Mouse (Mus musculus): ENCODE measurements around the gene Kif19a. TPM values are rescaled to one million over a fixed set of nuclear protein-coding genes. Genes with fewer than 3 reads are reported as not detected.

Kif19a gene
- 0.33 and 0.71 TPM in 2 replicates for polyA plus RNA-seq (2016; fragmentation: Nextera tagmentation; extraction: Ambion mirVana)

GRCm38 (mm10) chr11:114764820-114765818, at the start of gene Kif19a:
Gene Kif19a, plus strand, starts transcription at chr11:114765388.
- DNase-seq (ENCODE audit: extremely low spot score, low spot score): peak; percentile 72
- no peaks in the 10 kb centered on the region for H3K9me3 ChIP-seq
- peaks cover 19% of the 10 kb centered on the region for H3K4me1 ChIP-seq
- 3% methylated on average over 51 of the region's 51 CpGs for WGBS
- H3K27me3 ChIP-seq (ENCODE audit: poor library complexity, severe bottlenecking): peaks cover 78% of the 10 kb centered on the region
- H3K4me3 ChIP-seq: peak within 1 kb of the TSS; percentile 61
- peak within 1 kb of the TSS; percentile 40 for H3K27ac ChIP-seq
- no peaks in the 10 kb centered on the region for H3K36me3 ChIP-seq (replicated peaks)

- Histone ChIP-seq H3K9me3 (no peaks in the 10 kb centered on the region), H3K27ac (no peak overlapping the region), H3K27me3 (ENCODE audit: poor library complexity, severe bottlenecking) (no peaks in the 10 kb centered on the region), H3K4me1 (0 out of 2 replicates have a peak, but pooled peaks cover 5% of the 10 kb centered on the region), H3K4me3 (no peak overlapping the region), H3K36me3 (replicated peaks) (peaks cover 9% of the 10 kb centered on the region)
- no peak for DNase-seq (ENCODE audit: extremely low spot score, low spot score)
- 87% methylated on average over 7 of the region's 7 CpGs for WGBS
Measured at GRCm38 (mm10) chr11:114715531-114715930, 49.7 kb upstream of the Kif19a start.

GRCm38 (mm10) chr11:114720535-114720934, 44.7 kb upstream of the Kif19a start:
- Histone ChIP-seq H3K36me3 (replicated peaks) (no peaks in the 10 kb centered on the region), H3K4me3 (no peak overlapping the region), H3K27me3 (ENCODE audit: poor library complexity, severe bottlenecking) (no peaks in the 10 kb centered on the region), H3K4me1 (peaks cover 9% of the 10 kb centered on the region), H3K27ac (no peak overlapping the region), H3K9me3 (no peaks in the 10 kb centered on the region)
- 94% methylated on average over 10 of the region's 10 CpGs for WGBS
- DNase-seq (ENCODE audit: extremely low spot score, low spot score): no peak

- peaks cover 6% of the 10 kb centered on the region for H3K27me3 ChIP-seq (ENCODE audit: poor library complexity, severe bottlenecking)
- peaks cover 16% of the 10 kb centered on the region for H3K4me1 ChIP-seq
- no peak overlapping the region for H3K27ac ChIP-seq
- H3K9me3 ChIP-seq: peaks cover 3% of the 10 kb centered on the region; the same call in 1 of the 2 replicates
- WGBS: 85% methylated on average over 8 of the region's 8 CpGs
- no peak overlapping the region for H3K4me3 ChIP-seq
- H3K36me3 ChIP-seq (replicated peaks): no peaks in the 10 kb centered on the region
- DNase-seq (ENCODE audit: extremely low spot score, low spot score): no peak
Measured at GRCm38 (mm10) chr11:114722438-114722837, 42.8 kb upstream of the Kif19a start.

GRCm38 (mm10) chr11:114723030-114723429, 42.2 kb upstream of the Kif19a start:
- Histone ChIP-seq H3K4me3 (no peak overlapping the region), H3K9me3 (peaks cover 3% of the 10 kb centered on the region; the same call in 1 of the 2 replicates), H3K4me1 (peaks cover 21% of the 10 kb centered on the region), H3K27me3 (ENCODE audit: poor library complexity, severe bottlenecking) (peaks cover 12% of the 10 kb centered on the region), H3K27ac (0 out of 2 replicates have a peak overlapping the region, but pooled peaks have one; percentile 15), H3K36me3 (replicated peaks) (no peaks in the 10 kb centered on the region)
- DNase-seq (ENCODE audit: extremely low spot score, low spot score): no peak
- 77% methylated on average over 13 of the region's 13 CpGs for WGBS

GRCm38 (mm10) chr11:114724787-114725590, 40.2 kb upstream of the Kif19a start:
- Histone ChIP-seq H3K4me1 (peaks cover 41% of the 10 kb centered on the region), H3K27ac (no peak overlapping the region), H3K9me3 (peaks cover 3% of the 10 kb centered on the region; the same call in 1 of the 2 replicates), H3K36me3 (replicated peaks) (no peaks in the 10 kb centered on the region), H3K27me3 (ENCODE audit: poor library complexity, severe bottlenecking) (peaks cover 26% of the 10 kb centered on the region), H3K4me3 (no peak overlapping the region)
- no peak for DNase-seq (ENCODE audit: extremely low spot score, low spot score)
- WGBS: 73% methylated on average over 11 of the region's 11 CpGs

GRCm38 (mm10) chr11:114726965-114727825, 38.0 kb upstream of the Kif19a start, which contains the start of gene Dnaic2:
Gene Dnaic2, plus strand, starts transcription at chr11:114727408.
- no peaks in the 10 kb centered on the region for H3K36me3 ChIP-seq (replicated peaks)
- 14% methylated on average over 34 of the region's 34 CpGs for WGBS
- H3K27me3 ChIP-seq (ENCODE audit: poor library complexity, severe bottlenecking): peaks cover 26% of the 10 kb centered on the region
- peak; percentile 80 for DNase-seq (ENCODE audit: extremely low spot score, low spot score)
- peak within 1 kb of the TSS; percentile 49; the same call in 1 of the 2 replicates for H3K27ac ChIP-seq
- peak within 1 kb of the TSS; percentile 47 for H3K4me3 ChIP-seq
- H3K9me3 ChIP-seq: peaks cover 3% of the 10 kb centered on the region; the same call in 1 of the 2 replicates
- H3K4me1 ChIP-seq: peaks cover 41% of the 10 kb centered on the region

- Histone ChIP-seq H3K27me3 (ENCODE audit: poor library complexity, severe bottlenecking) (peaks cover 26% of the 10 kb centered on the region), H3K9me3 (peaks cover 3% of the 10 kb centered on the region; the same call in 1 of the 2 replicates), H3K4me1 (peaks cover 41% of the 10 kb centered on the region), H3K27ac (no peak overlapping the region), H3K4me3 (peak overlapping the region; percentile 47), H3K36me3 (replicated peaks) (no peaks in the 10 kb centered on the region)
- no peak for DNase-seq (ENCODE audit: extremely low spot score, low spot score)
- 23% methylated on average over 5 of the region's 5 CpGs for WGBS
Measured at GRCm38 (mm10) chr11:114727826-114728186, 37.4 kb upstream of the Kif19a start.

GRCm38 (mm10) chr11:114728333-114728732, 36.9 kb upstream of the Kif19a start:
- H3K4me1 ChIP-seq: peaks cover 41% of the 10 kb centered on the region
- no peaks in the 10 kb centered on the region for H3K36me3 ChIP-seq (replicated peaks)
- H3K9me3 ChIP-seq: peaks cover 3% of the 10 kb centered on the region; the same call in 1 of the 2 replicates
- DNase-seq (ENCODE audit: extremely low spot score, low spot score): no peak
- WGBS: 49% methylated on average over 5 of the region's 5 CpGs
- no peak overlapping the region for H3K27ac ChIP-seq
- peaks cover 26% of the 10 kb centered on the region for H3K27me3 ChIP-seq (ENCODE audit: poor library complexity, severe bottlenecking)
- H3K4me3 ChIP-seq: no peak overlapping the region

- no peak for DNase-seq (ENCODE audit: extremely low spot score, low spot score)
- Histone ChIP-seq H3K36me3 (replicated peaks) (no peaks in the 10 kb centered on the region), H3K4me1 (peaks cover 37% of the 10 kb centered on the region), H3K4me3 (no peak overlapping the region), H3K27me3 (ENCODE audit: poor library complexity, severe bottlenecking) (peaks cover 26% of the 10 kb centered on the region), H3K27ac (no peak overlapping the region), H3K9me3 (peaks cover 3% of the 10 kb centered on the region; the same call in 1 of the 2 replicates)
- WGBS: 55% methylated on average over 6 of the region's 6 CpGs
Measured at GRCm38 (mm10) chr11:114729832-114730363, 35.3 kb upstream of the Kif19a start.

GRCm38 (mm10) chr11:114731711-114732110, 33.5 kb upstream of the Kif19a start:
- Histone ChIP-seq H3K36me3 (replicated peaks) (no peaks in the 10 kb centered on the region), H3K4me1 (peaks cover 32% of the 10 kb centered on the region), H3K4me3 (no peak overlapping the region), H3K27me3 (ENCODE audit: poor library complexity, severe bottlenecking) (peaks cover 21% of the 10 kb centered on the region), H3K27ac (no peak overlapping the region), H3K9me3 (no peaks in the 10 kb centered on the region)
- 86% methylated on average over 4 of the region's 4 CpGs for WGBS
- DNase-seq (ENCODE audit: extremely low spot score, low spot score): no peak
